Mouse (Mus musculus) frontal cortex, postnatal 14 days (tissue): Measurements from ENCODE around the gene Oas1a.
"Not testable (repeated sequence)": the region's sequence is repeated elsewhere in the genome, so short reads cannot be mapped to it uniquely, and the experiment has no call there.

Experiments used
- DNase-seq, 2 experiments: peaks; one replicate each; pipeline ENCODE4 v3.0.0; 2022; ENCODE audit warnings: low spot score in 2 of 2

Oas1a gene

DNA sequence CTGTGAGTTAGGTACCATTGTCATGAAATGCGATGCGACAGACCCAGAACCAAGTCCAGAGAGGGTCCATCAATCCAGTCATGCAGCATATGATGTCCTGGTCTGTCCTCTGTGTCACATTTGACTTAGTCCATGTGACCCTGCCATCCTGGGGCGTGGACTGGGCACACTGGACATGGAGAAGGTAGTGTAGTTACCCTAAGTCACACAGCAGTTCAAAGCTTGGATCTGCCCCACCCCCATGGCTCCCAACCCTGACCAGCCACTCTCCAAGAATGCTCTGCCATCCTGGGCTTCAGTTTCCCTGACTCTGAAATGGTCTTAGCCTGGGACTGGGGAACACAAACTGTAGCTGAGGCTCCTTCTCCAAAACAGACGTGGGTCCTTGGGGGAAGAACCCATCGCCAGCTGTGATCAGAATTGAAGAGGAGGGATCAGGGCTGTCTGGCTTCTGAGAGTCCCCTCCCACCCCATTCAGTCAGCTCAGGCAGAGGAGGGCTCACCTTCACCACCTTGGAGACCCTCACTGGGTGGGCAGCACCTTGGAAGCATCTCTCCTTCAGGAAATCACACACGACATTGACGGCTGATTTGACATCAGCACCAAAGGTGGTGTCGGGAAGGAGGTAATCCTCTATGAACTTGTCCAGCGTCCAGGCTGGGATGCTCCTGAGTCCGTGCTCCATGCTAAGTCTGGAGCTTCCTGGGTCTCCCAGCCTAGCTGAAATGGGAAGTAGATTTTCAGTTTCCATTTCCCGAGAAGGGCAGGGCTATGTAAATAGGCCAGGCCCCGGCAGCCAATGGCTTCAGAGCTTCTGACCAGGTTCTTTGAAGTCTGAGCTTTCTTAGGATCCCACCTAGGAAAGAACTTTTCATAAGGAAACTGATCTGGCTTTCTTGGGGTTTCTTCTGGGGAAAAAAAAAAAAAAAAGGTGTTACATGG lies at the start of gene Oas1a:
TSS of gene Oas1a (minus strand) at position 731 of the 943 bp plus-strand sequence.
- not testable (repeated sequence) for DNase-seq

DNA sequence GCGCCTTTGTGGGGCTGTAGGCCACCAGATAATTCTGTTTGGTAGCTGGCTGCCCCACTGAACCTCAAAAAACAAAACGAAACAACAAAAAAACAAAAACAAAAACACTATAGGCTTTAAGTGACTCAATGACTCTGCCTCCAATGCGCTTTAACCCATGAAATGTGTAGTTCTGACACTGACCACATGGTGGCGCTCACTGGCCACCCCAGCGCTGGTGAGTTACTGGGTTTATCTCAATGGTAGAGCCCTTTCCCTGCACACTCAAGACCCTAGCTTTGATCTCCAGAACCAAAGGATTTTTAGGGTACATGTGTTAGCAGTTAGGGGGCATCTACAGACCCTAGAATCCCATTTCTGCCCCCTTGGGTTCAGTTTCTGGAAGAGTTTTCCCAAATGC lies 46.7 kb upstream of the Oas1a start:
- peak in 1 of 2 experiments; percentile 58 for DNase-seq

- DNase-seq: no peak
Measured at GRCm38 (mm10) chr5:120952242-120952770, 45.0 kb upstream of the Oas1a start.

GRCm38 (mm10) chr5:120942076-120942475 lies 34.8 kb upstream of the Oas1a start:
- no peak for DNase-seq

GRCm38 (mm10) chr5:120938586-120938985 lies 31.3 kb upstream of the Oas1a start:
- DNase-seq: no peak

- no peak for DNase-seq
Measured at GRCm38 (mm10) chr5:120937841-120938240, 30.5 kb upstream of the Oas1a start.

DNA sequence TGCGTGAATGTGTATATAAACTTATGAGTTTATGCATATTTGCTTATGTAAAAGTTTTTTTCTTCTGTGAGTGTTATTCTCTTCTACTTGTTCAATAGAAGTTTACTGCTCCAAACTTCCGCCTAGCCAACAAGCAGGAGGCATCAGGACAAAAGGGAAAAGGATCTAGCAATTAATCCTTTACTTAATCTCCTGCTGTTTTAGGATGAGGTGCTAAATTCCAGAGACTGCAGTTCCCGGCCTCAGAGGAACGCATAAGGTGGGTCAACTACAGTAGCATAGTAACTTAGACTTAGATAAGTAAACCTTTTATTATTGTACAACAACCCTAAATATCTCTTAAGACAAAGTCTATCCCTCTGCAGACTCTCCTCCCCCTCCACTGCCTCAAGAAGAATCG lies 26.6 kb upstream of the Oas1a start:
- no peak for DNase-seq

- no peak for DNase-seq
Measured at GRCm38 (mm10) chr5:120927036-120927435, 19.7 kb upstream of the Oas1a start.

DNA sequence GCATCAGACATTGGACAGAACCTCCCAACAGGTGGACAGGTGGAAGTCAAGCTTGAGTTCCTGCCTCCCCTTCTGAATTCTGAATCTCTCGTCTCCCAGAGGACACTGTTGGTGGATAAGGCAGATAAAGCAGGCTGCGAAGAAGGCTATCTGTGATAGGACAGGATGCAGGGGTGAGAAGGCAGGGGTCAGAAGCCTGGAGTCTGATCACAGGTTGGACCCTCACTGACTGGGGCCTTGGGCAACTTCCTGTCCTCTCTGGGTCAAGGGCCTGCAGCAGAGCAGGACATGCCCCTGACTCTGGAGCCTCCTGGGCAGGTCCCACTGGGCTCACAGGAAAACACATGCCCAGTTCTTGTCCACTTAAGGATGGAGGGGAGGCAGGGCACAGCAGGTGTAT lies 19.0 kb upstream of the Oas1a start:
- DNase-seq: not testable (repeated sequence)

DNA sequence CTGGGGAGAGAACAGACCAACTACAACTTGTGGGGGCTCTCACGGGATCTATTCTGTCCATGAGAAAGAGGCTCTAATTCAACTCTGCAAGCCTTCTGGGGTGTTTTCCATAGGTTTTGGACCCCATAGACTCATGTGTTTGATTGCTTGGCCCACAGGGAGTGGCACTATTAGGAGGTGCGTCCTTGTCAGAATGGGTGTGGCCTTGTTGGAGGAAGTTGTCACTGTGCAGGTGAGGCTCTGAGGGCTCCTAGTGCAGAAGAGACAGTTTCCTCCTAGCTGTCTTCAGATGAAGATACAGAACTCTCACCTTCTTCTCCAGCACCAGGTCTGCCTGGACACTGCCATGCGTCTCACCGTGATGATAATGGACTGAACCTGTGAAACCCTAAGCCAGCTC lies 17.2 kb upstream of the Oas1a start:
- not testable (repeated sequence) for DNase-seq

DNA sequence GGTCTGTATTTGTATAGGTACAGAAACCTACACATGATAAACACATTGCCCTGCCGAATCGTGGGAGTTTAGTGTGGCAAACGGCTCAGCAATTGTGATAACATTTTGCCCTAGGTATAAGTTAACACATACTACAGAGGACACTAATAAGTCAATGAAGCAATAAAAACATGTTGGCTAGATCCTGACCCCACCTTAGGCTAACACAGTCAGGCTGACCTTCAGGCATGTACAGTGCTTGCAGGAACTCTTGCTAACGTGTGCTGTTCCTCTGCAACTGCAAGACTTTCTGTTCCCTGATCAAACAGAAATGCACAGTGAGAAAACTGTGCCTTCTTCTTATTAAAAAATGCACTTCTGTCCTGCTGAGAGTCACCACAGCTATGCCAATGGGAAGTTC lies 16.6 kb upstream of the Oas1a start:
- DNase-seq: no peak

DNA sequence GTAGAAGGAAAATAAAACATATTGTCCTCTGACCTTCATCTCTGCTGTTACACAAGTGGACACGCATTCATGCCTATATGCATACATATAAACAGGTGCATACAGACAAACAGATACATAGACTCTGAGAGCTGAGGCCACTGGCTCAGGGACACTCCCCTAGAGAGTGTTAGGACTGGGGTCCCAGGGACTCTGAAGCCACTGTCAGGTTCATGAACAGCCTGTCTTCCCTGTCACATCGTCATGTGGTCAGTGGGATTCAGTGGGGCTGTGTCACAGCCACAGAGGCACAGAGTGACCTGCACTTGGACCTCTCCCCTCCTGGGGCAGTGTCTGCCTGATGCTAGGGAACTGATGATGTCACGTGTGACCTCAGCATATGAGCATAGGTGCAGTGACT lies 13.0 kb upstream of the Oas1a start:
- no peak for DNase-seq

DNA sequence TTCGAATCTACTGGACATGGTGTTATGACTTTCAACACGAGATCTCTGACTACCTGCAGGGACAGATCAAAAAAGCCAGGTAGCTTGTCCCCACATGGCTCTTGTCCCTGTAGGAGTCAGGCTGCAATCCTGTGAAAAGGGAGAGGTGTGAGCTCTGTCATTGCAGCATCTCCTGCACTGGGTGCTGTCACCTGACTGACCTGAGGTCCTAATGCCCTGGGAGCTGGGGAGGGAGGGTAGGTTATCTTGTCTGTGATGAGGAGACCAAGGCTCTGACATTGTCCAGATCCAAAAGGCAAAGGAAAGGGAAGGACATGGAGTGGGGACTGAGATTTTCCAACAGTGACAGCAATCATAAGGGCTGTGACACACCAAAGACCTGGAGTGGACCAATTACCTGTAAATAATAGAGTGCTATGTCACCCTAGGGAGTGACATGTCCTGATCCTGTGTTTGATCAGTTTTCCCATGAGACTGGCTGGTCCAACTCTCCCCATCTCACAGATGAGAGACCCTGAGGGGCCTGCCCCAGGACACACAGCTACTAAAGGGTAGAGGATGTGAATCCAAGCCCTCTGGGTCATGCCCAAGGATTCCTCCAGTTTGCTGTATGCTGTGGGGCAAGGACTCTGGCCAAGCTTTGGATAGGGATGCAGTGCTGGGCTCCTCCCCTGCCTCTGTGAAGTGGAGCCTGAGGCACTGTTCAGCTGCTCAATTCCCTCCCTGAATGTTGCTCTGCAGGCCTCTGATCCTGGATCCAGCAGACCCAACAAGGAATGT lies 12.0 kb upstream of the Oas1a start:
- DNase-seq: not testable (repeated sequence)

DNA sequence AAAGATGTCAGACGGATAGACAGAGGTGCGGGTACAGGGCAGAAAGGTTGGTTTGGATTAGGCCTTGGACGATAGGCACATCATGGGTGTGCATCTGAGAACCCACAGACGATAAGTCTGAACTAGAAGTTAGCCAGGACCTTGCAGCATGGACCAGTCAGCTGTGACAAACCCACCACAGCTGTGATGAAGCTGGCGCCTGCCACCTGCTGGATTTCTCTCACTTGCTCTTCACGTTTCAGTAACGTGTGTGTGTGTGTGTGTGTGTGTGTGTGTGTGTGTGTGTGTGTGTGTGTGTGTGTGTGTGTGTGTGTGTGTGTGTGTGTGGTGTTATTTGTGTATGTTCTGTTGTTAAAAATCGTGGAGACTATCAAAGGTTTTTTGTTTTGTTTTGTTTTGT lies 6.9 kb upstream of the Oas1a start, which contains the start of gene Oas1d:
TSS of gene Oas1d (plus strand) at position 333 of the 400 bp plus-strand sequence.
- not testable (repeated sequence) for DNase-seq

GRCm38 (mm10) chr5:120908196-120908920 lies 1.0 kb upstream of the Oas1a start:
- no peak for DNase-seq

DNA sequence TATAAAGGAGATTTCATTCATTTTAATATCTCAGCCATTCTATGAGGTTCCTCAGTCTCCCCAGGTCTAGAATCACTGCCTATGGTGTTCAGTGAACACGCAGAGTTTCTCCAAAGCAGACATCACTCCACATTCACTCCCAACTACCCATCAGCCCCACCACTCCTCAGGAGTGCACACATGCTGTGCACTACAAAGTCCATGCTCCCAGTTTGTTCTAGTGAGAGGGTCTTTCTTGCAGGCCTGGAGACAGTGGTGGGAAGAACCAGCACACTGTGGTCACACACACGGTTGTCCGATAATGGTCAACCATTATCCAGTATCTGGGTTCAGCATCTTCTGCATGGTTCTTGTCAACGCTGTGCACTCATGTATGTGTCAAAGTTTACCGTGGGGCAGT lies 5.3 kb downstream of the Oas1a start:
- DNase-seq: no peak

DNA sequence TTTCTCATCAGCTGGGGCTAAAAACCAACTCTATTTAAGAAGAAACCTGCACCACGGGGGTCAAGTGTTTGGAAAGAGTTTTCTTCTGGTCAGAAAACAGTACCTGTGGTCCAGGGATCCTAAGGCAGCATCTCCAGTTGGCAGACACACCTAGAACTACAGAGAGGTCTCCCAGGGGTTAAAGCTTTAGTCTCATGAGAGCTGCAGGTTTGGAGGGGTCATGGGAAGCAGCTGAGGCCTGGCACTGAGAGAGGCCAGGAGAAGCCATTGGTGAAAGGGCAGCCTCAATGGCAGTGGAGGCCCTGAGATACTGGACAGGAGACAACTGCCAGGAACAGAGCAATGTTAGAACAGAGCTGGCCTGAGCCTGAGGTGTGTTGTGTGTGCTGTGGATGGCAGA lies 6.7 kb downstream of the Oas1a start:
- DNase-seq: no peak

GRCm38 (mm10) chr5:120898726-120899125 lies 8.6 kb downstream of the Oas1a start:
- no peak for DNase-seq

DNA sequence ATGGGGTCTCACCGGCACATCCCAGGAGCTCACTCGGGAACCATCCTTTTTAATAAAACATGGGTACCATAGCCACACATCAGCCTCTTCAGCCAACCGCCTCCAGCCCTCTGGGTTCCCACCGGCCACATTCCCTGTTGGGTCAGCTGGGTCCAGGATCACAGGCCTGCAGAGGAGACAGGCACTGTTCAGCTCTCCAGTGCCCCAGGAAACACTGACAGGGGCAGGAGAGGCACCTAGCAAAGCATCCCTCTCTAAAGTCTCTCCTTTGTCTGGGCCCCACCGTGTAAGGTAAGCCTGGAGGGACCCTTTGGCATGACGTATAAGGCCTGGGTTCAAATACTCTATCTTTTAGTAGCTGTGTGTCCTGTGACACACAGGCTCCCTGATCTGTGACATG lies 9.0 kb downstream of the Oas1a start:
- DNase-seq: no peak

GRCm38 (mm10) chr5:120895231-120895900 lies 12.0 kb downstream of the Oas1a start:
- DNase-seq: no peak

- DNase-seq: not testable (repeated sequence)
Measured at GRCm38 (mm10) chr5:120894692-120895091, 12.6 kb downstream of the Oas1a start.
